Mouse (Mus musculus): ENCODE measurements around the gene Gpbar1. TPM values are rescaled to one million over a fixed set of nuclear protein-coding genes. Genes with fewer than 3 reads are reported as not detected.

The Gpbar1 gene
- not detected in 2 replicates for total RNA-seq (2015; ENCODE audit: low replicate concordance)
- not detected in 2 replicates for total RNA-seq (2017; ENCODE audit: low replicate concordance)

DNA sequence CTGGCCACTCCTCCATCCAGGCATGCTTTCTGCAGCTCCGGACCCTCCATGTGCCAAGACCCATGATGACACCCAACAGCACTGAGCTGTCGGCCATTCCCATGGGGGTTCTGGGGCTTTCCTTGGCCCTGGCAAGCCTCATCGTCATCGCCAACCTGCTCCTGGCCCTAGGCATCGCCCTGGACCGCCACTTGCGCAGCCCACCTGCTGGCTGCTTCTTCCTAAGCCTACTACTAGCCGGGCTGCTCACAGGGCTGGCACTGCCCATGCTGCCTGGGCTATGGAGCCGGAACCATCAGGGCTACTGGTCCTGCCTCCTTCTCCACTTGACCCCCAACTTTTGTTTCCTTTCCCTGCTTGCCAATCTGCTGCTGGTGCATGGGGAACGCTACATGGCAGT, at the start of gene Gpbar1:
Gpbar1 (plus strand) TSS at position 13 of the 400 bp plus-strand sequence.
- ATAC-seq (replicated peaks; ENCODE audit: low FRiP score, poor library complexity, severe bottlenecking) = no peak

DNA sequence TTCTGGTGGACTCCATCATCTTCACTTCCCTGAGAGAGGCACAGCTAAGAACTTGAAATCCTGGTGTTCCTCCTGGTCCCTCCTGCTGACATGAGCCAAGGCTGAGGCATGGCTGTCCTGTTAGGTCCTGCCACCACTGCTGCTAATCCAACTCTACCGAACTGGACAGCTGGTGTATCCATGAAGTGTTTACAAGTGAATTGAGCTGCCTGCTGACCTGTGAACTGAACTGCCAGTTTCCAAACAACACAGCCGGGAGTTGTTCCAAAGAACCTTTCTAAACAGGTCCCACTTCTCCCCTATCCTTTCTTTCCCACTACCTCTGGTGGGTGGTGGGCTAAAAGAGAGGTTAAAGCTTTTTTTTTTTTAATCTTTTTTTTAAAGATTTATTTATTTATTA, 48.4 kb upstream of the Gpbar1 start:
- ATAC-seq (replicated peaks; ENCODE audit: low FRiP score, poor library complexity, severe bottlenecking) = no peak

DNA sequence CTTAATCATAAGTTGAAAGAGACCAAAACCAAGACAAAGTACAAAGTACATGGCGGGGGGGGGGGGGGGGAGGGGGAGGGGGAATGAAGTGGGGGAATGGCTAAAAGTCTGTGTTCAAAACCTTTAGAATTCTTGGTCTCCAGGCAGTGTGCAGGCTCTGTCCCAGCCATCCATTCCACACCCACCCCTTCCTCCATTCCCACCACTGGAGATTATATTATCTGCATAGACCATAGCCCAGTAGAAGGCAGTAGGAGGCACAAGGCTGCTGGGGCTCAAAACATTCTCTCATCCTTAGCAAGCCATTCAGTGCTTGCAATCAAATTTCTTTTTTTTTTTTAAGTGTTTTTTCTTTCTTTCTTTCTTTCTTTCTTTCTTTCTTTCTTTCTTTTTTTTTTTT, 47.4 kb upstream of the Gpbar1 start:
- ATAC-seq (replicated peaks; ENCODE audit: low FRiP score, poor library complexity, severe bottlenecking) = no peak

DNA sequence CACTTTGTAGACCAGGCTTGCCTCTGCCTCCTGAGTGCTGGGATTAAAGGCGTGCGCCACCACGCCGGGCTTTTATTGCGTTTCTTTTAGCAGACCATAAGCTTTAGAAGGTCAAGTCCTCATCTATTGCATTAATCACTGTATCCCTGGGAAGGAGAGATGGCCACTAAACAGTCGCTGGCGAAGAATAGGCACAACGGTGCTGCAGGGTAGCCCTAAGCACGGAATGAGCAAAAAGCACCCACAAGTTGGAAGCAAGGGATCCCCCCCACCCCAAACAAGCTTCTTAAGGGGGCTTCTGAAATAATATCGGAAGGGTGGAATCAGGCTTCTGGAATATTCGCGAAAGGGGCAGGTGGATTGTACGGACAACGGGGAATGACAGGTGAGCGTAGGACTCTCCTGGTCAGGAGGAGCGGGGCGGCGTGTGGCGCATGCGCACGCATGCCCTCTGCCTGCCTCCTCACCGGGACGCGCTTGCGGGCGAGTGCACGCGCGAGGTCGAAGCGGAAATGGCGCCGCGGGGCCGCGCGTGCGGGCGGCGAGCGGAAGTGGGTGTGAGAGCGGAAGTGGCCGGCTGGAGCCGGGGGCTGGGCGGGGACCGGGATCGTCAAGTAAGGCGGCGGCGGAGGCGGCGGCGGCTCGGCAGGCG, 42.3 kb upstream of the Gpbar1 start, which contains the start of gene Arpc2:
Arpc2 (plus strand) TSS at position 147 of the 652 bp plus-strand sequence.
- peak; percentile 86 for ATAC-seq (replicated peaks; ENCODE audit: low FRiP score, poor library complexity, severe bottlenecking)

DNA sequence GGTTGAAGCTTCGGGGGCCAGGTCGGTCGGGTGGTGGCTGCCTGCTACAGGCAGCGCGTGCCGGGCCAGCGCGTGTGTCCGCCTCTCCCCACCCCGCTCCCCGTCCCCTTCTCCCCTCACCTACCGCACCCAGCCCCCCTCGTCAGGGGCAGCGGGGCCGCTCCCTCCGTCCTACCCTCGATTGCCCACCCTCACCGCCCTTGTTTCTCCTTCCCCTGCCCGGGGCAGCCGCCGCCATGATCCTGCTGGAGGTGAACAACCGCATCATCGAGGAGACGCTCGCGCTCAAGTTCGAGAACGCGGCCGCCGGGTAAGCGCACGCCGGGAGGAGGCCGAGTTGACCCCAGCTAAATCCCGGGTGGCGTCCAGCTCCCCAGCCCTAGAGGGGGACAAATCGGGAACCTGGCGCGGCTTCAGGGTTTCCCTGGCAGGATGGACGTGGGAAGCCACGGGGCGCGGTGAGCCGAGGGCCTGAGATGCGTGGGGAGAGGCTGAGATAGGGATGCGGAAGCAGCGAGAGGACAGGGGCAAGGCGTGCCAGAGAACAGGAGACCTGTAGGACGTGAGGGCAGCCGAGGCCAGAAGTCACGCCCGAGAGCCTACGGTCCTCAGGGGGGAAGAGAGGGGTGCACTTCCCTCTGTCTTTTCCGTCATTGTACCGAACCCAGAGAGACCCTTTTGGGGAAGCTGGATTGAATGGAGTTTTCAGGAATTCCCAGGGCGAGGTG, 41.6 kb upstream of the Gpbar1 start:
- peak; percentile 73 for ATAC-seq (replicated peaks; ENCODE audit: low FRiP score, poor library complexity, severe bottlenecking)

DNA sequence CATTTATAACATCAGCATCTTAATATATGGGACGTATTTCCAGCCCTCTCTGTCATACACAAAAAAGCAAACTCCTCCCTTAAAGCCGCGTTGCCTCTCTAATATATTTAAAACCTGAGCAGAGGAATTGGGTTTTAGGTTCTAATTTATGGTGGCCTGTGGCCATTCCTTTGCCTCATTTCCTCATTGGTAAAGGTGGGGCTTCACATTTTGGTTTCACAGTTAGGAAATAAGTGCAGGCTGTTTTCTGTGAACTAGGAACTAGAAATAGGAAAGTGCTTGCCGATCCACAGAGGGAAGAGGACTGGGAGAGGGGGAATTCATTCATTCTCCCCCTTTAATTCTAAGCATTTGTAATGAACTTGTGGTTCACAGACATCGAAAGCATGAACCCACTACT, 40.7 kb upstream of the Gpbar1 start:
- no peak for ATAC-seq (replicated peaks; ENCODE audit: low FRiP score, poor library complexity, severe bottlenecking)

DNA sequence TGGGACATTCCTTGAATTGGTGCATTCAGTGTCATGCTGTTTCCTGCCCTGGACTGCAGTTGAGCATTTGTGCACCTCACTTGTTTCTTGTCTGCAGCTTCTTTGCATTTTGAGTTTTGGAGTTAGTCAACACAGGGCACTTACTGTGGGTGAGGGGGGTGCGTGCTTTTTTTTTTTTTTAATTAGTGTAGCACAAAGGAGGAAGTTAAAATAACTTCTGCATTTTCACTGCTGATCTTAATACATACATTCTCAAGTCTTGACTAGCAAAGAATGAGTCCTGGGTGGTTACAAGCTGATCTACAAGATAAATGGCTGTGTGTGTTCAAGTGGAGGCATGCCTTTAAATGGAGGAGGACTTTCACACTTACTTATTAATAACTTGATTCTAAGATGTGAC, 40.2 kb upstream of the Gpbar1 start:
- no peak for ATAC-seq (replicated peaks; ENCODE audit: low FRiP score, poor library complexity, severe bottlenecking)

DNA sequence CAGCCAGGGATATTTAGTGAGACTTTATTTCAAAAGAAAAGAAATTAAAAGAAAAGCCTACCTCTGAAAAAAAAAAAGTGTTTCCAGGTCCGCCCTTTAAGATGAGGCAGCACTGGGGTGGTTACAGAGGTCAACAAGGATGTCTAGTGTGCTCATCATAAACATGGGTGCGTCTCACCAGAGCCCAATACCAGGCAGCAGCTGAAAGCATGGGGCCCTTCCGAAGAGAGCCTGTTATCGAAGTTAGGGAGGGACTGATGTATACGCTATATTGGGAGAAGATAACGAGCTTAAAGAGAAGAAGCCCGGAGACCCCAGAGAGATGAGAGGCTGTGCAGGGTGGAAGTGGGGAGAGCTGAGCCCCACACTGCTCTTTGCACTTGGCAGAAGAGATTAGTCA, 39.2 kb upstream of the Gpbar1 start:
- no peak for ATAC-seq (replicated peaks; ENCODE audit: low FRiP score, poor library complexity, severe bottlenecking)

DNA sequence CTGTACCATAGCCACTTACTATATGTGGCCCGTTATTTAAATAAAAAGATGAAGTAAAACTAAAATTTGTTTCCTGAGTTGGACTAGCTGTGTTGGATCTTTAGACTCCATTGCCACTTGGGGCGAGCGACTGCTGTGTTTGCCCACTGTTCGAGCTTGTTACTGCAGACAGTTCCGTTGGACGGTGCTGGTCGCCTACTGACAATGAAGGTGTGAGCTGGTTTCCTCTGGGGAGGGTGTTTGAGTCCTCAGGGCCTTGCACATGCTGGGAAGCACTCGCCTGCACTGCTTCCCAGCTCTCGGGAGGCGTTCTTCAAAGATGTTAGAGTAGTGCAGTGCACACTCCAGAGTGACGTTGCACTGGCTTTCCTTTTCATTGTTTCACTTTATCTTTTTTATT, 38.7 kb upstream of the Gpbar1 start:
- ATAC-seq (replicated peaks; ENCODE audit: low FRiP score, poor library complexity, severe bottlenecking) = no peak

DNA sequence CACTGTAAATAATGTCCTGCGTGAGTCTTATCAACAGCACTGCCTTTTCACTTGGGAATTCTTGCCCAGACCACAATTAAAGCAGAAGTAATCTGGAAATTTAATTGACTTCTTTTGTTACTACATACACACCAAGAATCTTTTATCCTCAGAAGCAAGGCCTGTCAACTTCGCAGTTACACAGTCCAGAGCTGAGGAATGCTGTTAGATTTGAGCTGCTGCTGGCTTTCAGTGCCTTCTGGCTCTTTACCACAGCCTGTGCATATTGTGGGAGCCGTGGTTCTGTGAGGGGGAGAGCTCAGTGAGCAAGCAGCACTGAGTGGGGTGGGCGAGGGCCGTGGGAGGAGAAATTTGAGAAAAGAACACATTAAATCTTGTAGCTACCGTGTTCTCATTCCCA, 38.0 kb upstream of the Gpbar1 start:
- no peak for ATAC-seq (replicated peaks; ENCODE audit: low FRiP score, poor library complexity, severe bottlenecking)

DNA sequence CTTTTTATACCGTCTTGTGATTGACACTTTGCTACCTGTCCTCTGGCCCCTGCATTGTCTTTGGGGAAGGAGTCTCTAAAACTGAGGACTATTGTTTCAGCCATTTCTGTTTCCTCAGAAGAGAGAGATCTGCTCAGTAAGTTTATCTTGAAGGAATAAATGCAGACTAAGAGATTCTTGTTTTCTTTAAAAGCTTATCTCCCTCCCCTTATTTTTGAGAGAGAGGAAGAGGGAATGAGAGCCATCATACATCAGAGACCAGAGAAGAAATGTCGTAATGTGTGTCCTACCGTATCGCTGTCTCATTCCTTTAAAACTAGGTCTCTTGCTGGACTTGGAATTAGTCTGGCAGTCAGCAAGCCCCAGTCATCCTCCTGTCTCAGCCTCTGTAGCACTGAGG, 37.5 kb upstream of the Gpbar1 start:
- ATAC-seq (replicated peaks; ENCODE audit: low FRiP score, poor library complexity, severe bottlenecking) = no peak

DNA sequence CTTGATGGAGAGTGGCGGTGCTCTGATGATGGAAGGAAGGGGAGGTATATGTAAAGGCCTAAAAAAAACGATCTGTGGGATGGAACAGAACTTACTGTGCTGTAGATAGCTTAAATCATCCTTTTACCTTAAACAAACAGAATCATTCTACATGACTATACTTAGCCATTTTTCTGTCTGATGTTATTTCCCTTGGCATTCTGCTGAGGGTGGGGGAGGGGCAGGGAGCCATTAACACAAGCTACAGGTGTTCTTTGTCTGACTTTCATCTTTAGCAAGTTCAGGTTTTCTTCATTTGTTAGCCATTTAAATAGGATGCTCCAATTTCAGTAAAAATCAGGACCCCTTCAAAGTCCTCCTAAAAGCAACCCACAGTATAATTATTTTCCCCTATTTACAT, 32.8 kb upstream of the Gpbar1 start:
- ATAC-seq (replicated peaks; ENCODE audit: low FRiP score, poor library complexity, severe bottlenecking) = no peak

DNA sequence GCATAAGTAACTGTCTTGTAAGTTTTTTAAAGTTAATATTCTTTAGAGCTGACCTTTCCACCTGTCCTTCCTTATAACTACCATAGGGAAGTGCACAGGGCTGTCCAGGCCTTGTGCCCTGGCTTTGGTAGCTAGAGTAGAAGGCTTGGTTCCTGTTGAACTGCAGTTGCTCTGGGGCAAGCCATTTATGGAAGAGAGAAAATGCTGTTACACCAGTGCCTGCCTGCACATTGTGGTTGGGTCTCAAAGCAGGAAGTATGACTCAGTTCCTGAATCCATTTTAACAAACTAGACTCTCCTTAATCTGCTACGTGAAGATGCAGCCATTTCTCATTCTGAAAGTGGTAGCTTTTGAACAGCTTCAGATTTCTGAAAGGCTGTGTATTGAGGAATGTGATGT, 29.6 kb upstream of the Gpbar1 start:
- ATAC-seq (replicated peaks; ENCODE audit: low FRiP score, poor library complexity, severe bottlenecking) = no peak

DNA sequence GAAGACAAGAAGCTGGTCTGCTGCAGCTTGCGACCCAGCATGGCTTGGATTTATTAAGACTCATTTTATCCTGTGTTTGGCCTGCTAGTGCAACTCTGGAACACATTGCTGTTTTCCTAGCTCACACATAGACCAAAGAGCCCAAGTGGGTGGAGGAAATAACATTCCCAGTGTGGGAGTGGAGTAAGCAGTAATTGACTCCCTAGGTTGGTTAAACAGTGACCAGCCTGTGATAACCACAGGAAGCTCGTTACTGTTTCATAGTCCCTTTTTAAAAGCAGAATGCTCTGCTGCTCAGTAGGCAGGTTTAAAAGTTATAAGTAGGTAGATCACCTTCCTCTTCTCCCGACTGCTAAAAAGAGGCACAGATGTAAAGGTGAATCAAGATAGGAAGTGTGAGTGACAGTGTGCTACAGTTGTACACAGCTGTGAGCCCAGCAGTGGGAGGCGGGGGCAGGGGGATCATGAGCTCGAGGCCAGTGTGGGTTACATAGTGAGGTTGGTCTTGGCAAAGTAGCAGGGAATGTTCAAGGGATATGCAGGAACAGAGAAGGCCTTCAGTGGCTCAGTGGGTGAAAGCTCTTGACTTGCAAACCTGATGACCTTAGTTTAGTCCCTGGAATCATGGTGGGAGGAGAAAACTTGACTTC, 28.9 kb upstream of the Gpbar1 start:
- ATAC-seq (replicated peaks; ENCODE audit: low FRiP score, poor library complexity, severe bottlenecking) = no peak

DNA sequence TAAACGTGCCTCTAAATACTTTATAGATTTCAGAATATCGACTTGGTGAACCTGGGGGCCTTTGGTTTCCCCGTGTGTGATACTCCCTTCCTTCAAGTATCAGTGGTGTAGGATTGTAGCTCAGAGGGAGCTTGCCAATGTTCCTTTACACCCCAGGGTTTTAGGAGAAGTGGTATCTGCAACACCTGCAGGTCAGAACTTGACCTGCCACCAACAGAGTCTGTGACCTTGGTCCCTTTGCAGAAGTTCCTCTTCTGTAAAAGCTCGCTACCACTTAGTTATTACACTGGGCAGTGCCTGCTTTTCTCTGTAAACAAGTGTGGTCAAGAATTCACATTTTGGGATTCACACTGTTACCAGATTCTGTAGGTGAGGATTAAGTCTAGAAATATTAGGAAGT, 28.3 kb upstream of the Gpbar1 start:
- ATAC-seq (replicated peaks; ENCODE audit: low FRiP score, poor library complexity, severe bottlenecking) = no peak

DNA sequence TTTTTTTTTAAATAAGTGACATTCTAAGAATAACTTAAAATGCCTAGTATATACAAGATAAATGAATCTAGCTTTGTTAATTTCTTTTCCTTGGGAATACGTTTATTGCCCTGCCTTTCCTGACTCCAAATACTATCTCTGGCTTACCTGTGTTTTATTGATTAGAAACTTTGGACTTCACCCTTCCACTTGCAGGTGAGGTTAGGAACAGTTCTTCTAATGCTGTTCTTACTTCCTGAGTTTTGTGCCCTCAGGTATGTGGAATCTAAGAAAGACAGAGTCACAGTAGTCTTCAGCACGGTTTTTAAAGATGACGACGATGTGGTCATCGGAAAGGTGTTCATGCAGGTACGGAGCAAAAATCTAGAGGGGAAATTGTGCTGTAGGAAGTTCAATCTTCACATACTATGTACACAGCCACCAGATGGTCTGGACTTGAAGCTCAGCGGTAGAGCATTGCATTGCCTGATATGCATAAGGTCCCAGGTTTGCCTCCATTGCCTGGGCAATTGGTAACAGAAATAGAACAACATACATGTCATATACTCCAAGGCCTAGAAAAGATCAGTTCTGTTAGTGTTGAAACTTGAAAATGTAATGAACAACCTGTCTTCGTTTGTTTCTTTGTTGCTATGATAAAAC, 22.5 kb upstream of the Gpbar1 start:
- no peak for ATAC-seq (replicated peaks; ENCODE audit: low FRiP score, poor library complexity, severe bottlenecking)

DNA sequence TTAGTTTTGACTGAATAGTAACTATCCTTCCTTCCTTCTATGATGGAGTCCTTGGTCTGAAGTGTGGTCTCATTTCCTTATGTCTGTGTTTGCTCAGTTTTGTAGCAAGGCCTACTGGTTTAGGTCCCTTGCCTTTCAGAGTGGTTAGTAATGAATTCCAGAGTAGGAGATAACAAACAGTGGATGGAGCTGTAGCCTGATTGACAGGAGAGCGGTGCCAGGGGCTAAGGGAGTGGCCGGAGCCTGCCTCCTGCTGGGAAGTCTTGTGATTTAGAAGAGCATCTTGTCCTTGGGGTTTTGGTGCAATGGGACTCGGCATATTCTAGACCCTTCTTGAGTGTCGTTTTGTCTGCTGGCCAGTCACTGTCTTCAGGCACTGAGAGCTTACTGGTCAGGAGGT, 21.6 kb upstream of the Gpbar1 start:
- ATAC-seq (replicated peaks; ENCODE audit: low FRiP score, poor library complexity, severe bottlenecking) = no peak

DNA sequence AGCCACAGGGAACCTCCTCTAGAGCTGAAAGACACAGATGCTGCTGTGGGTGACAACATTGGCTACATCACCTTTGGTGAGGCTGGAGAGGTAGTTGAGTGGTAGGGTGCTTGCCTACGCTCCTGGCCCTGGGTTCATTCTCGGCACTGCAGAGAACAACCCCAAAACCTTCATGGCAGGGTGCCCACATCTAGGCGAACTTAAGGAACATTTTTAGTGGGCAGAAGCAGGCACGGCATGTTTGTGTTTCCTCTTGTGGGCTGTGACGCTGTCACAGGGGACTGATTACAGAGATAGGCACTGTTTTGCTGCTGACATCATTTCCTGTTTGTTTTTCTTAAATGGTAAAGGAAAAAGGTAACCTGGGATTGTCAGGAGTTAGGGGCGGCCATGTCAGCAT, 15.8 kb upstream of the Gpbar1 start:
- ATAC-seq (replicated peaks; ENCODE audit: low FRiP score, poor library complexity, severe bottlenecking) = no peak

DNA sequence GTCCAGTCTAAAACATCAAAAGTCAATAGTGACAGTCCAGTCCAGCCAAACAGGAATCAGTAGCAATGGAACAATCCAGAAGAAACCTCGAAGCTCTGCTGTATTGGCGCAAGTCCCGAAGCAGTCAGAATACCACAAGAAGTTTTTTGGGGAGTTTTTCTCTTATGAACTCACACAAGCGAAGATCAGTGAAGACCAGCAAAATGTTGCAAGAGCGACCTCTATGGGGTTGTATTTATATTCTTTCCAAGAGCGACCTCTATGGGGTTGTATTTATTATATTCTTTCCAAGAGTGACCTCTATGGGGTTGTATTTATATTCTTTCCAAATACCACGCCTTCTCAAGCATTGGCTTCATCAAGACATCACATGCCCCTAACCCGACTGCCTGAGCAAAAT, 9.6 kb upstream of the Gpbar1 start:
- no peak for ATAC-seq (replicated peaks; ENCODE audit: low FRiP score, poor library complexity, severe bottlenecking)

DNA sequence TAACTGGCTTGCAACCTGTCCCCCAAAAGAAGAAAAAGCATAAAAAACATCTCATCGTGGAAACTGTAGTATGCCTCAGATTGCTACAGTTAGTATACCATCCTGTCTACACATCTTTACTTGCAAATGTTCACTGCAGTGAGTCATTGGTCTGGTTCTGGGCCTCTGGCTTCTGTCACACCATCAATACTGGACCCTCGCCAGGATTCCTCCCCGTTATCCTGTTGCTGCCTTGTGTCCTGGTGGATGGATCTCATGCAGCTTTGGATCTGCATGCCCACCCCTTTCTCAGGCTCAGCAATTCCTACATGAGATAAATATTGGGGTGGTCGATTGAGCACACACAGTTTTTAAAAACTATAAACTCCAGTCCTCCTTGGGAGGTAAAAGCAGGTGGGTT, 6.7 kb upstream of the Gpbar1 start:
- ATAC-seq (replicated peaks; ENCODE audit: low FRiP score, poor library complexity, severe bottlenecking) = no peak

DNA sequence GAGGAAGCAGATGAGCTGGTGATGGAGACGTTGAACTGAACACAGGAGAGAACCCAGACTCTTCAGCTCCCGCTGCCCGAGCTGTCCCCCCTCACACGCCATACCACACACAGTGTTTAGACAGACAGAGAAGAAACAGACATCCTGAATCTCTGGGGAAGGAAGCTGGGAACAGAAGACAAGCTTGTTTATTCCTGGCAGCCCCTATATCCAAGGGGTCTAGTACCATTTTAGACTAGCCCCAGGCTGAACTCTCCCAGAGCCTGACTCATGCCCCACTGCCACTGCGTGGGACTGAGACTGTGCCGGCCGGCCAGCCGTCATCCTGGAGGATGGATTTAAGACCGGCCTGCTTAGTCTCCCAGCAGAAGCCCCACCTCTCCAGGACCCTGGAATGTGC, 3.3 kb upstream of the Gpbar1 start:
- ATAC-seq (replicated peaks; ENCODE audit: low FRiP score, poor library complexity, severe bottlenecking) = no peak

Measured in erythroblast, adult 5-6 weeks (primary cell).